Mouse (Mus musculus) stomach, postnatal 0 days (tissue): ENCODE measurements around the gene Tgfbr2. TPM values are rescaled to one million over a fixed set of nuclear protein-coding genes. Genes with fewer than 3 reads are reported as not detected.

ENCODE experiments used
- ATAC-seq: fragments of 200-750 bp; cut with Nextera tagmentation; 2 replicates; pipeline ENCODE4 v1.8.0; 2017; ENCODE audit not compliant: low FRiP score, low TSS enrichment
- DNase-seq: peaks from one replicate; pipeline ENCODE4 v3.0.0-alpha.2; 2016; ENCODE audit warnings: low spot score
- H3K27ac ChIP-seq: fragments of 300-500 bp; sonication (generic); replicated peaks from 2 replicates; pipeline ENCODE4 v1.5.1; 2014; ENCODE audit warnings: mild to moderate bottlenecking, control low read depth
- H3K27me3 ChIP-seq: fragments of 300-500 bp; sonication (generic); 2 replicates; pipeline ENCODE4 v1.6.1; 2014; ENCODE audit warnings: low read length; ENCODE audit not compliant: control insufficient read depth, insufficient read depth
- H3K36me3 ChIP-seq: fragments of 300-500 bp; sonication (generic); 2 replicates; pipeline ENCODE4 v1.6.1; 2014; ENCODE audit warnings: low read length, mixed read lengths; ENCODE audit not compliant: control insufficient read depth, insufficient read depth
- H3K4me1 ChIP-seq: fragments of 300-500 bp; sonication (generic); replicated peaks from 2 replicates; pipeline ENCODE4 v1.6.1; 2014; ENCODE audit warnings: antibody characterized with exemption; ENCODE audit not compliant: control insufficient read depth, insufficient read depth
- H3K4me2 ChIP-seq: fragments of 300-500 bp; sonication (generic); replicated peaks from 2 replicates; pipeline ENCODE4 v1.6.1; 2014; ENCODE audit warnings: low read depth, mild to moderate bottlenecking, control low read depth, moderate library complexity
- H3K4me3 ChIP-seq: fragments of 300-500 bp; sonication (generic); 2 replicates; pipeline ENCODE4 v1.5.1; 2014; ENCODE audit warnings: low read depth, low read length, control low read depth
- H3K9ac ChIP-seq: fragments of 300-500 bp; sonication (generic); 2 replicates; pipeline ENCODE4 v1.6.1; 2014; ENCODE audit warnings: mild to moderate bottlenecking, low read length, control low read depth, mixed read lengths
- H3K9me3 ChIP-seq: fragments of 300-500 bp; sonication (generic); 2 replicates; pipeline ENCODE4 v1.6.1; 2016; ENCODE audit warnings: low read length; ENCODE audit not compliant: control insufficient read depth
- CTCF ChIP-seq: IDR thresholded peaks from 2 replicates; pipeline ENCODE4 v1.5.1; 2016; ENCODE audit warnings: antibody characterized with exemption, low read depth, mild to moderate bottlenecking, moderate library complexity
- EP300 ChIP-seq: optimal IDR thresholded peaks from 2 replicates; pipeline ENCODE3; 2016; ENCODE audit warnings: antibody characterized with exemption
- WGBS: fragments of 180-500 bp; shearing (Covaris S2); extraction: QIAGEN DNeasy Blood & Tissue Kit; methylation state at CpG from one replicate; pipeline ENCODE4 v1.1.7; 2014; 5-methylcytosine and 5-hydroxymethylcytosine counted together
- polyA plus RNA-seq: library from polyadenylated mRNA; unstranded; fragments of >200 nt; fragmentation: Nextera tagmentation; extraction: Ambion mirVana; gene quantifications from 2 replicates; pipeline ENCODE4 v1.2.1, GENCODE M21; 2015

Tgfbr2 gene
- polyA plus RNA-seq, 1 experiment from 2014 or later: 16.8 TPM

DNA sequence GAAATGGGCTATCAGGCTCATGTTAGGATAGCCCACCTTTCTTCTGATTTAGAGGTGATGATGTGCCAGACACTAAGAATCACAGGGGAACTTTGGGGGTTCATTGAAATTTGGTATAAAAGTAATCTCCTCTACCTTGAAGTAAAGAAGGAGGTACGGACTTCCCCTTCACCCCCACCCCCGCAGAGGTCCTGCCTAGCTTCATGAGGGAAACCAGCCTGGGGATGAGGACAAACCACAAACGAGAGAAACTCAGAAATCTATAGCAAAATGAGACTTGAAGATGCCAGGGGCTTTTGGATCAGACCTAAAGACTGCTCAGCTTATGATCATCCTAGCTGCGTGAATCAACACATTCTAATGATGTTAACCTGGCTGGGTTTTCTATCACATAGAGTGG is 14.7 kb upstream of the Tgfbr2 start:
- no peak overlapping the region for H3K4me2 ChIP-seq
- TF ChIP-seq EP300 (no peak), CTCF (no peak)
- no peak overlapping the region for H3K4me3 ChIP-seq
- H3K27ac ChIP-seq: no peak overlapping the region
- H3K9me3 ChIP-seq: no peaks in the 10 kb centered on the region
- no peaks in the 10 kb centered on the region for H3K36me3 ChIP-seq
- DNase-seq: no peak
- 0 out of 2 replicates have a peak, but pooled peaks cover 3% of the 10 kb centered on the region for H3K4me1 ChIP-seq
- H3K27me3 ChIP-seq: no peaks in the 10 kb centered on the region
- 81% methylated on average over 4 of the region's 4 CpGs for WGBS
- no peak for ATAC-seq
- H3K9ac ChIP-seq: no peak overlapping the region

DNA sequence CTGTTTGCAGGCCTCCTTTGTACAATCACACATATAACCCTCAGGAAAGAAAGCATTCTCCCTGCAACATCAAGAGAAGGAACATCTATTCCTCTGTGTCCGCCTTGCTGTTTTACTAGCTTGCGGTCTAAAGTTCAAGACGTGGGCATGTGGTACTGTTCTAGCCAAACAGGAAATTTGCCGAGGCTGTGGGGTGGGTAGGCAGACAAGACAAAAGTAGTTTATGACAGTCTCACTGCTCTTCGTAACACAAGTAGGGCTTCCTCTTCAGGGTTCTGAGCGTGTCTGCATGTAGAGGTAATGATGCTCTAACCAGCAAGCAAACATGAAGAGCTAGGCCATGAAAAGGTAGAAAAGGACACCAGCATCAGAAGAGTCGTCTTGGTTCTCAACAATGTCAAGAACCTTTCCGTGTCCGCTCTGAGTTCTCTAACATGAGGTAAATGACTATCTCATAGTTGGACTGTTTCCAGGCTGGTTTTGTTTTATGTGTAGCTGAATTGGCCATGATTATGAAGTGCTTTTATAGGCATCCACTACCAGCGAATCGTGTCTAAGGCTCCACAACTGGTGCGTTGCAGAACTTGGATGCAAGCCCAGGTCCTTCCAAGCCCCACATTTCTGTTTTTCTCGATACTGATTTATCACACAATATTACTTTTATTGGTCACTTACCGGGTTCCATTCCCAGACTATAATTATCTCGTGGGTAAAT is 13.9 kb upstream of the Tgfbr2 start:
- no peak overlapping the region for H3K9ac ChIP-seq
- no peaks in the 10 kb centered on the region for H3K4me1 ChIP-seq
- H3K27ac ChIP-seq: no peak overlapping the region
- no peak overlapping the region for H3K4me3 ChIP-seq
- no peaks in the 10 kb centered on the region for H3K27me3 ChIP-seq
- ATAC-seq: no peak
- no peak for DNase-seq
- TF ChIP-seq CTCF (no peak), EP300 (no peak)
- no peaks in the 10 kb centered on the region for H3K9me3 ChIP-seq
- H3K4me2 ChIP-seq: no peak overlapping the region
- WGBS: 68% methylated on average over 15 of the region's 15 CpGs
- no peaks in the 10 kb centered on the region for H3K36me3 ChIP-seq

DNA sequence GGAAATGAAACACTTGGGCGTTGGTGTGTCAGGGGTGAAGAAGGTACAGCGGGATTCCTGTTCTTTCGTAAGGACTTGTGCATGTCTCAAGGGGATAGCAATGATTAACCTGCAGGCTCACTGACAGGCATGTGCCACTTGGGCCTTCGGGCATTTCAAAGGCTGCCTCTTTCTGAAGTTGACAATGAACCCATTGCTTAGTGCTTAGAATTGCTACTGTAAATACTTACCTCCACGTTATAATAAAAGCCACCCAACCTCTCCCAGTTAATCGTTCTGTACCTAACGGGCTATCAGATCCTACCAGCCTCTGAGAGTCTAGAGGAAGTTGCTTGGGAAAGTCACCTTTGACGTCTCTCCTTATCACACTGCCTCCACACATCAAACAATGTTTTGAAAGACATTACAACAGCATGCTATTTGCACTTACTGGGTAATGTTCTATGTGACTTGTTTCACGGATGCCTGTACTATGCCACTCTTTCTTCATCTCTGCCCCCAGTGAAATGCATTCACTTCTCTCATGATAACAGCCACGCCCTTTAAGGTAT is 12.1 kb upstream of the Tgfbr2 start:
- Histone ChIP-seq H3K4me1 (no peaks in the 10 kb centered on the region), H3K9ac (no peak overlapping the region), H3K9me3 (no peaks in the 10 kb centered on the region), H3K27ac (no peak overlapping the region), H3K36me3 (no peaks in the 10 kb centered on the region), H3K27me3 (no peaks in the 10 kb centered on the region), H3K4me3 (no peak overlapping the region), H3K4me2 (no peak overlapping the region)
- DNase-seq (peak; percentile 57), ATAC-seq (peak; percentile 93)
- TF ChIP-seq EP300 (no peak), CTCF (no peak)
- WGBS: 58% methylated on average over 10 of the region's 10 CpGs

DNA sequence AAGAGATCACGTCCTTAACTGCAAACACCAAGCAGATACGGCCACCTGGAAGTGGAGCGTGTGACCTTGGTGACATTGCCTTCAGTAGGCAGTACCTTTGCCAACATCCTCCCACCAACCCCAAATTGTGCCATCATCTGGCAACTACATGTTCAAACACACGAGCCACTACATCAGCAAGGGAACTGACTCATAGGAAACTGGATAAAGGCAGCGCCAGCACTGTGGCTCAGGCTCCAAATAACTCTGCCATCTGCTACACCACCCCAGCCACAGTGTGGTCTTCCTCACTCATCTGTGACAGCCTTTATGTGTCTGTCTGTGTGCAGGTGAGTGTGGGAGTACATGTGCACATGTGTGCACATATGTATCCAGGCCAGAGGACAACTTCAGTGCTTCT is 9.7 kb upstream of the Tgfbr2 start:
- whole genome bisulfite sequencing: 87% methylated on average over 5 of the region's 5 CpGs
- H3K4me3 ChIP-seq: no peak overlapping the region
- no peaks in the 10 kb centered on the region for H3K4me1 ChIP-seq
- no peak overlapping the region for H3K27ac ChIP-seq
- H3K27me3 ChIP-seq: no peaks in the 10 kb centered on the region
- H3K9me3 ChIP-seq: no peaks in the 10 kb centered on the region
- no peaks in the 10 kb centered on the region for H3K36me3 ChIP-seq
- H3K9ac ChIP-seq: no peak overlapping the region
- no peak for TF ChIP-seq EP300
- no peak for TF ChIP-seq CTCF
- no peak overlapping the region for H3K4me2 ChIP-seq
- ATAC-seq (no peak), DNase-seq (no peak)

DNA sequence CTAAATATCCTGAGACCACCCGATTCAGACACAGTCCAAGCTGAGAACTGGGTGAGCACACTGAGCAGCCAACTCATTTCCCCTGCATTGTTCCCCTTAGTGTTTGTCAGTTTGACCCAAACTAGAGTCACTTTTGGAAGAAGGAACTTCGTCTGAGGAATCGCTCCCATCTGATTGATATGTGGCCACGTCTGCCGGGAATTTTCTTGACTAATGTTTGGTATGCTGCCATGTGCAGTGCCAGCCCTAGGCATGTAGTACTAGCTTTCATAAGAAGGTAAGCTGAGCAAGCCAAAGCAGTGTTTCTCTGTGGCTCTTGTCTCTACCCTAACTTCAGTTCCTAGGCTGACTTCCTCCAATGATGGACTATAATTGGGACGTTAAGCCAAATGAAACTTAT is 7.9 kb upstream of the Tgfbr2 start:
- no peak overlapping the region for H3K4me3 ChIP-seq
- no peak overlapping the region for H3K27ac ChIP-seq
- H3K4me1 ChIP-seq: no peaks in the 10 kb centered on the region
- ATAC-seq: no peak
- H3K9me3 ChIP-seq: no peaks in the 10 kb centered on the region
- no peak for DNase-seq
- no peak overlapping the region for H3K9ac ChIP-seq
- WGBS: 89% methylated on average over 6 of the region's 6 CpGs
- TF ChIP-seq EP300 (no peak), CTCF (no peak)
- H3K27me3 ChIP-seq: no peaks in the 10 kb centered on the region
- H3K36me3 ChIP-seq: no peaks in the 10 kb centered on the region
- H3K4me2 ChIP-seq: no peak overlapping the region

DNA sequence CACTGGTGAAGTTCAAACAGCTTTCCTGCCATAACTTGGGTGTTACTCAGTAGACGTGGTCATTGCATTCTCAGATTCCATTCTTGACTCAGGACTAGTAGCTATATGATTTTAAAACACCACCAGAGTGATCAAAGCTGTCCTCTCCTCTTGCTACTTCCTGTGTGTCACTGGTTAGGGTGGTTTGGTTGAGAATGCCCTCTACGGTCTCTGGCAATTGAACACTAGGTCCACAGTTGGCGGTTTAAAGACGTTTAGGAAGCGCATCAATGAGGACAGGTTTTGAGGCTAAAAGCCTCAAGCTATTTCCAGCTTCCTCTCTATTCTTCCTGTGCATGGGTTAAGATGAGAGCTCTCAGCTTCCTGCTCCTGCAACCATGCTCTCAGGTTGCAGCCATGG is 6.4 kb upstream of the Tgfbr2 start:
- H3K9me3 ChIP-seq: no peaks in the 10 kb centered on the region
- H3K27me3 ChIP-seq: no peaks in the 10 kb centered on the region
- H3K9ac ChIP-seq: no peak overlapping the region
- H3K4me2 ChIP-seq: no peak overlapping the region
- no peaks in the 10 kb centered on the region for H3K4me1 ChIP-seq
- ATAC-seq (no peak), DNase-seq (no peak)
- TF ChIP-seq EP300 (no peak), CTCF (no peak)
- no peaks in the 10 kb centered on the region for H3K36me3 ChIP-seq
- no peak overlapping the region for H3K4me3 ChIP-seq
- no peak overlapping the region for H3K27ac ChIP-seq
- WGBS: 91% methylated on average over 5 of the region's 5 CpGs
